Mouse (Mus musculus) forebrain, embryonic 11.5 days (tissue): ENCODE measurements at regions not wholly inside any gene's neighbourhood (a gene's known extent, or its start where the extent isn't known, plus 50 kb on each side); places are given as distances from the start of the nearest gene placed in this dataset.
A peak's percentile ranks its signal among the peaks of the same experiment; 100 is the strongest.

Experiments used
- ATAC-seq: fragments of 200-750 bp; cut with Nextera tagmentation; replicated peaks from 2 replicates; pipeline ENCODE4 v1.8.0; 2017; ENCODE audit warnings: moderate TSS enrichment; ENCODE audit not compliant: low FRiP score
- DNase-seq: peaks from one replicate; pipeline ENCODE4 v3.0.0-alpha.2; 2017; ENCODE audit warnings: low spot score
- H3K27ac ChIP-seq: fragments of 300-500 bp; sonication (generic); 2 replicates; pipeline ENCODE4 v1.5.1; 2014; ENCODE audit warnings: low read depth, low read length
- H3K27me3 ChIP-seq: fragments of 300-500 bp; sonication (generic); 2 replicates; pipeline ENCODE4 v1.6.1; 2014; ENCODE audit warnings: mild to moderate bottlenecking, low read length, mixed read lengths; ENCODE audit not compliant: control insufficient read depth, insufficient read depth
- H3K36me3 ChIP-seq: fragments of 300-500 bp; sonication (generic); 2 replicates; pipeline ENCODE4 v1.6.1; 2014; ENCODE audit warnings: mild to moderate bottlenecking, low read length, moderate library complexity, mixed read lengths; ENCODE audit not compliant: control insufficient read depth, insufficient read depth
- H3K4me1 ChIP-seq: fragments of 300-500 bp; sonication (generic); replicated peaks from 2 replicates; pipeline ENCODE4 v1.6.1; 2014; ENCODE audit warnings: low read length, mixed read lengths; ENCODE audit not compliant: control insufficient read depth, insufficient read depth
- H3K4me2 ChIP-seq: fragments of 300-500 bp; sonication (generic); 2 replicates; pipeline ENCODE4 v1.6.1; 2014; ENCODE audit warnings: low read depth, mild to moderate bottlenecking, low read length, moderate library complexity, mixed read lengths; ENCODE audit not compliant: severe bottlenecking
- H3K4me3 ChIP-seq: fragments of 300-500 bp; sonication (generic); 2 replicates; pipeline ENCODE4 v1.5.1; 2014; ENCODE audit warnings: low read depth, low read length
- H3K9ac ChIP-seq: fragments of 300-500 bp; sonication (generic); 2 replicates; pipeline ENCODE4 v1.6.1; 2014; ENCODE audit warnings: low read length
- H3K9me3 ChIP-seq: fragments of 300-500 bp; sonication (generic); 2 replicates; pipeline ENCODE4 v1.6.1; 2016; ENCODE audit warnings: low read length, mixed read lengths; ENCODE audit not compliant: control insufficient read depth
- WGBS: fragments of 180-500 bp; shearing (Covaris S2); extraction: QIAGEN DNeasy Blood & Tissue Kit; methylation state at CpG from one replicate; pipeline ENCODE4 v1.1.7; 2014; 5-methylcytosine and 5-hydroxymethylcytosine counted together

GRCm38 (mm10) chr11:56627659-56628058, 383.5 kb upstream of the Gria1 start:
- Histone ChIP-seq H3K4me2 (no peak overlapping the region), H3K4me3 (no peak overlapping the region), H3K9ac (no peak overlapping the region), H3K27me3 (no peaks in the 10 kb centered on the region), H3K27ac (no peak overlapping the region), H3K36me3 (no peaks in the 10 kb centered on the region), H3K9me3 (no peaks in the 10 kb centered on the region), H3K4me1 (no peaks in the 10 kb centered on the region)
- 74% methylated on average over 3 of the region's 3 CpGs for WGBS
- no peak for DNase-seq
- no peak for ATAC-seq

GRCm38 (mm10) chr11:56633445-56633844, 377.7 kb upstream of the Gria1 start:
- Histone ChIP-seq H3K4me1 (peaks cover 7% of the 10 kb centered on the region; the same call in 1 of the 2 replicates), H3K9ac (no peak overlapping the region), H3K9me3 (no peaks in the 10 kb centered on the region), H3K27ac (no peak overlapping the region), H3K4me3 (no peak overlapping the region), H3K36me3 (no peaks in the 10 kb centered on the region), H3K4me2 (no peak overlapping the region), H3K27me3 (no peaks in the 10 kb centered on the region)
- WGBS = 92% methylated on average over 2 of the region's 2 CpGs
- DNase-seq (no peak), ATAC-seq (no peak)

- H3K4me2 ChIP-seq = no peak overlapping the region
- DNase-seq = no peak
- WGBS = 33% methylated on average over 8 of the region's 8 CpGs
- peak; percentile 58; the same call in 1 of the 2 replicates for ATAC-seq
- no peak overlapping the region for H3K9ac ChIP-seq
- no peaks in the 10 kb centered on the region for H3K9me3 ChIP-seq
- no peak overlapping the region for H3K4me3 ChIP-seq
- H3K36me3 ChIP-seq = no peaks in the 10 kb centered on the region
- H3K4me1 ChIP-seq = peaks cover 7% of the 10 kb centered on the region; the same call in 1 of the 2 replicates
- H3K27ac ChIP-seq = no peak overlapping the region
- no peaks in the 10 kb centered on the region for H3K27me3 ChIP-seq
These were observed 374.5 kb upstream of the Gria1 start for GRCm38 (mm10) chr11:56636606-56637226.

- Histone ChIP-seq H3K4me2 (no peak overlapping the region), H3K36me3 (no peaks in the 10 kb centered on the region), H3K4me1 (peaks cover 2% of the 10 kb centered on the region; the same call in 1 of the 2 replicates), H3K27me3 (no peaks in the 10 kb centered on the region), H3K27ac (no peak overlapping the region), H3K9me3 (no peaks in the 10 kb centered on the region), H3K9ac (no peak overlapping the region), H3K4me3 (no peak overlapping the region)
- ATAC-seq (no peak), DNase-seq (no peak)
- 67% methylated on average over 3 of the region's 3 CpGs for WGBS
These were observed 369.5 kb upstream of the Gria1 start for GRCm38 (mm10) chr11:56641716-56642115.
